Mouse (Mus musculus) heart, adult 11 months (tissue): ENCODE data around the gene Tmem182.
A peak's percentile ranks its signal among the peaks of the same experiment; 100 is the strongest.

Source experiments
- DNase-seq: peaks from one replicate; pipeline ENCODE4 v3.0.0; 2022

Tmem182 gene

GRCm38 (mm10) chr1:40800908-40801307, 4.5 kb upstream of the Tmem182 start:
- DNase-seq = peak; percentile 36

GRCm38 (mm10) chr1:40802759-40803158, 2.6 kb upstream of the Tmem182 start:
- DNase-seq = peak; percentile 87

DNA sequence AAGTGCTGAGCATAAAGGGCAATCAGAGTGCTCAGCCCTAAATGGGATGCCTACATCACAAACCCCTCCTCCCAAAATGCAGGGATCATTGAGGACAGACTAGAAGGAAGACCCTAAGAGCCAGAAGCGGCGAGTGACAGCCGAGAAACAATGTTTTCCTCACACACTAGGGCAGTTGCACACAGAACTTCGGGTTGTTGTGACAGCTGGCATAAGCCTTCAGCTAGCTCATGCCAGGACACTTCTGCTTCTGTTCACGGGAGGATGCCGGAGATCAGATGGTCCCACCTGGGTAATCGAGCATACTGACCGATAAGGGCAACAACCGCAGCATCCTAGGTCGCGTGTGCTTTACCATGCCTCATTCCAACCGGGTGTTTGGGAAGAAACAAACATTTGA, 1.3 kb upstream of the Tmem182 start:
- peak; percentile 80 for DNase-seq

GRCm38 (mm10) chr1:40805891-40806290, 490 bp downstream of the Tmem182 start:
- DNase-seq = peak; percentile 87

GRCm38 (mm10) chr1:40808643-40809042, 3.2 kb downstream of the Tmem182 start:
- peak; percentile 73 for DNase-seq

DNA sequence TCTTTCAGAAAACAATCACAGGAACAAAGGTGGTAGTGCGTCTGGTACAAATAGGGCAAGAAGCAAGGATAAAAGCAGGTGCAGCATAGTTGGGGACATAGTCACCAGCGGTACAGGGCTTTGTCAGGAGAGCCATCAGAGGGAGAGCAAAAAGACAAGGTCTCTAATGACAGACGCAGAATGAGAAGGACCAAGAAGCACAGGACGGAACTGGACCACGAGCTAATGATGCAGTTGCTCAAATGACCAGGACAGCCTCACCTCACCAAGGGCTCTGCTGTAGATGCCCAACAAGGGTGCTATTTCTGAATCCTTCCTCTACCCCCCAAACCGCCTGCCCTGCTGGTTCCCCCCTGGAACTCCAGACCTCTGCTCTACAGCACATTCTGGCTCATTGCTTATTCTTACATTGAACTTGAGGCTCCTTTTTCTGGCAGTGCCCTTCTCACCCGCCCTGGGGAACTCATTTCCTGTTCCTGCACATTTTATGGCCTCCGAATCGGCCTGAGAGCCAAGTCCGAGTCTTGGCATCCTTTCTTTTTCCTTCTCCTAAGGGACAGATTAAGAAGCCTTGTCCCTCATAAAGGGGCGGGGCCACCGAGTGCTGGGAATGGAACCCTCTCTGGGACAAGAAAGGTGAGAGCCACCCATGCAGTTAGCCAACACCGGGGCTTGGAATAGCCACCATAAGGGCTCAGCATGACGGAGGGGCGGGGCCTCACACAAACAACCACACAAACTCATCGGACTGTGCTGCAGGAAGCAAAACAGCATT, 9.9 kb downstream of the Tmem182 start:
- DNase-seq = peak; percentile 97

- peak; percentile 86 for DNase-seq
Observed at GRCm38 (mm10) chr1:40824517-40824916, 19.1 kb downstream of the Tmem182 start.

DNA sequence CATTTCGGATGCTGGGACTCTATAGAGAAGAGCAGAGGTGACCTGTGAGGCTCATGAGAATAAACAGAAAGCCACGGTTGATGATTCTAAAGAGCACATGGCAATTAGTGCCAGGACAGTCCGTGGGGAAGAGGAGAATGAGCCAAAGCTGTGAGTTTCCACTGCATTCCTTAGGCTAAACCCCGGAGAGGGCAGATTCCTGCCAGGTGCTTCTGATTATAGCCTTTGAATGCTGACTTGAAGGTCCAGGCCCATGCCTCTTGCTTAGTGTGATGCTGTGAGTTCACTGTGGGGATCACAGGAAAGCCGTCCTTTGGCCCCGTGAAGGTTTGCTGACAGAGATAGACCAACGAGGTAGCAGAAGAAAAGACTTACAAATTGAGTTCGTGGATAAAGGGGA, 19.5 kb downstream of the Tmem182 start:
- no peak for DNase-seq

- DNase-seq = peak; percentile 84
Observed at GRCm38 (mm10) chr1:40825826-40826225, 20.4 kb downstream of the Tmem182 start.

DNA sequence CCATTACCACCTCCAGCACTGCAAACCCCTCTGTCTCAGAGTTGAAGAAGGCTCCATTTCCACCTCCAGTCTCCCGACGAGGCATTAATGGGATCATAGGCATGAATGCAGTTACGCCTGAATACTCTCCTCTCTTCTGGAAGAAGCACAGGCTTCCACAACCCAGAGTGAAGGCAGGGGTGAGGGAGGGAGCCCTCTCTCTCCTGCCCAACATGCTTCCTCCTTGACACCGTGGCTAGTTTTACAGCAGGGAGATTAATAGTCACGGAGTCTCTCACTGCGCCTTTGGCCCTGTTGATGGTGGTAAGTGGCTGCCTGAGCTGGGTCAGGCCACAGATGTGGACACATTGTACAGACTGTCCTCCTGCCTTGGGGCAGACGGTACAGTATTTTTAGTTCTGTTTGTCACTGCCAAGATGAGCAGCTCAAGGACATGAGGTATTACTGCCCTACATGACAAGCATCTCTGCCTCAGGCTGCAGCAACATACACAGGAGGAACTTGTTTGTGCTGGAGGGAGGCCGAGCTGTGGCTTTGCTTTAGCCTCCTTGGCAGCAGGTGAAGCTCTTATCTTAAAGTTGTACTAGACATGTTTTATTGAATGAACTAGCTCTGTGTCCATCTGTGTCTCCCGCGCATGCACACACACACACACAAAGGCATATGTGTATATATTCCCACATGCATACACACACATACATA, 24.0 kb downstream of the Tmem182 start:
- peak; percentile 97 for DNase-seq

DNA sequence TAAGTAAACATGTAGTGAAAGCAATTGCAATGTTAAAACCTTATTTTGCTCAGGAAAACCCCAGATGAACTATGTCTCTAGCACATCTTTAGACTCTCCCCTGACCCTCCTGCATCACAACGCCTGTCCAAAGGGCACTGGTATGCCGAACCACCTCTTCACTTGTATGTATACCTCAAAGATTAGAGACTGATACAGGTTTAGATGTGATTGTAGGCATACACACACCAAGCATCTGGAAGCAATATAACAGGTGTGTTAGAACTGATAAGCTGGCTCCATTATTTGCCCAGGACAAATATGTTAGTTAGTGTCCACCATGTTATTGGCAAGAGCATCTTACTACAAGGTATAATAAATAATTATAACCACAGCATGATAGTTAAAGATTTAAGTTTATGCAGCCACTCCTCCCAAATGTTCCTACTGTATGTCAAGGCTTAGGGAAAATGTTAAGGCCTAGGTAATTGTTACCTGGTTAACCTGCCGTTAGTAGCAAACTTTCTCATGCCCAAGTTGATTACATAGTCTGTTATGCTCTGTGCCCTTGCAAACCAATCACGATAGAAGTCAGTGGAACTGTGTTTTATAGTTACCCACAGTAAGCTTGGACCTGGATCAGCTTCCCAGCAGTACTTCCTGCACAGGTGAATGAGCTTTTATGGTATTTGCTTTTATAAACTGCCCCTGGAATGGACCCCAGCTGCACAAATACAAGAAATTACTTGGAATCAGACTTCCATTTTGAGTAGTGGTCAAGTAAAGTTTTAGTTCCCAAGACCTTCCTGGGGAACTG, 25.5 kb downstream of the Tmem182 start:
- DNase-seq = no peak

DNA sequence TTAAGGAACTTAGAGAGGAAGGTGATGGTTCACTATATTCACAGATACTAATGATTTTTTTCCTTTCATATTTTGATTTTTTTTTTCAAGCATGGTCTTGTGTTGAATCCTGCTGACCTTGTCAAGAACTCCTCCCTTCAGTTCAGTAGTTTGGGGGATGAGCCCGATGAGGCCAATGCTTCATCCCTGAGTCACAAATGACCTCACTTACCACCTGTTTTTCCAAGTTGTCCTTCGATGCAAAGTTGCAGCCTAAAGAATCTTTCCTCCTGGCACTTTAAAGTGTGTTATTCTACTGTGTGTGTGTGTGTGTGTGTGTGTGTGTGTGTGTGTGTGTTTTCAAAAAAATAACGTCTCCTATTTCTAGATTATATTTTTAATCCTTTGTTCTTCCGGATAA, 30.1 kb downstream of the Tmem182 start:
- DNase-seq = no peak

DNA sequence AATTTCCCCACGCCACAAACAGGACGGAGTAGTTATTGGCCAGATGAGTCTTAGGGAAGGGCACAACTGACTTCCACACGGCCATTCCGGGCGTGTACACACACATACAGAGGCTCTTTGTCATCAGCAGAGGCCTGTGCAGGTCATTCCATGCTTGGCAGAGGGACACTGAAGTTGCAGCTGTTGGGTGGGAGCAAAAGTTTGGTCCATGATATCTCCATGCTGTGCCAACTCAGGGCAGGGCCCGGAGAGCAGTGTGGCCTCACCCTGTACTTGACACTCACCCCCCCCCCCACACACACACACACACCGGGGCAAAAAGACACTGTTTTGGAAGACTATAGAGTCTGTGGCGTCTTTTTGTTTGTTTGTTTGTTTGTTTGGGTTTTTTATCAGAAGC, 35.2 kb downstream of the Tmem182 start:
- DNase-seq = peak; percentile 93

GRCm38 (mm10) chr1:40841032-40841761, 35.8 kb downstream of the Tmem182 start:
- DNase-seq = peak; percentile 81

DNA sequence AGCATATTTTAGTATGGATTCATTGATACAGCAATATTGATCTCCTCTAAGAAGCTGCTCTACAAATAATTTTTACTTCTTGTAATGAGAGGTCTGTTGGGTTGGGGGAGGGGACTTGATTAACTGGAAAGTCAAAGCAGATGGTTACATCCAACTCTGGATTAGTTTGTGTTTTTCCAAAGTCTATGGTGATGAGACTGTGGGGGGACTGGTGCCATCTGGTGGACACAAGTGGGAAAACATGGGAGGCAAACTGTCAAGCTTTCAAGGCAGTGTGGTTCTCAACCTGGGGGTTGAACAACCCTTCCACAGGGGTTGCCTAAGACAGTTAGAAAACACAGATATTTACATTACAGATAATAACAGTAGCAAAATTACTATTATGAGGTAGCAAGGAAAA, 39.2 kb downstream of the Tmem182 start:
- peak; percentile 71 for DNase-seq

DNA sequence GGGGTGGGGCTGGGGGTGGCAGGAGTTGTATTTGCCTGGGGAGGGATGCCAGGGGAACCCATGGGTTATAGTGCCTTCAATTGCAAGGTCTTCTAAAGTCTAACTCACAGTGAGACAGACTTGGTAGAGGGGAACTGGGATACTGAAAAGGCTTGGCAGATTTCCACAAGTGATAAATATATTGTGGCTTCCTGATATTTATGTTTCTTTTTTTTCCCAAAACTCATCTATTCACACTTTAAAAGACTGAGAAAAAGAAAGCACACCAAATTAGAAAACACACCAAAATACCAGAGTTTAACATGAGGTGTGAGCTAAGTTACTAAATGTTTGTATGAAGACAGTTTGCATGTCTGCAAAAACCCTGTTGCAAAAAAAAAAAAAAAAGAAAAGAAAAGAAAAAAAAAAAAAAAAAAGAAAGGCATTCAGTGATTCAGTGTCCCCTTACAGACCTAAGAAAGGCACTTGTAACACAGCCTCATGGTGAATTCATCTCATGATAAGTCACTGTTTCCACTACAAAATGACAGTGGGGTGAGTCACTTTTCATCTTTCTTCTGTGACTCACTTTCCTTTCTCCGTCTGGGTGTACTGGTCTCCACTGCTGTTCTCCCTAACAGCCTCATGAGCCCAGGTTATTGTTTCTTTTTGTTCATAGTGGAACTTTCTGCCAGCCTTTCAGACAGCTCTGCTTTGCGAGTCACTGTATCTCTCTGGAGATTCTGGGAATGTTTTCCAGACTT, 42.0 kb downstream of the Tmem182 start:
- peak; percentile 70 for DNase-seq

DNA sequence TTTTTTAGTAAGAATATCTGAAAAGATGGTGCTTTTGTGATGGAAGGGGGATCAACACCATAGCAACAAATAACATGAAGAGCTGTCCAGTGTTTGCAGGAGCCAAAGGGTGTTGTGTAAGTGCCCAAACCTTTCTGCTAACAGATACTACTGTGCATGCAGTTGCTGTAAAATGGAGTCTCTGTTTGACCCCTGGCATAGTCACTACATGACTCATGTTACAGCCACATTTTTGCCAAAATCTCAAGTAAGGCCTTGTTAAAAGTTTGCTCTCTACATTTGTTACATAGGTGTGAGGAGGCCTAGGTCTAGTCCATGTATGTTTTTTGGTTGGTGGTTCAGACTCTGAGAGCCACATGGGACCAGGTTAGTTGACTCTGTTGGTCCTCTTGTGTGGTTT, 45.9 kb downstream of the Tmem182 start:
- peak; percentile 37 for DNase-seq

GRCm38 (mm10) chr1:40855268-40855667, 49.9 kb downstream of the Tmem182 start:
- no peak for DNase-seq

GRCm38 (mm10) chr1:40856846-40857636, 51.6 kb downstream of the Tmem182 start:
- DNase-seq = no peak

GRCm38 (mm10) chr1:40865043-40865442, 59.6 kb downstream of the Tmem182 start:
- DNase-seq = peak; percentile 80

- peak; percentile 30 for DNase-seq
Observed at GRCm38 (mm10) chr1:40867106-40867505, 61.7 kb downstream of the Tmem182 start.
